Mouse (Mus musculus): Measurements from ENCODE around the gene Slc43a2. TPM values are rescaled to one million over a fixed set of nuclear protein-coding genes. Genes with fewer than 3 reads are reported as not detected.
A peak's percentile ranks its signal among the peaks of the same experiment; 100 is the strongest.

Gene Slc43a2
- polyA plus RNA-seq, 1 experiment, result 15.9 TPM

DNA sequence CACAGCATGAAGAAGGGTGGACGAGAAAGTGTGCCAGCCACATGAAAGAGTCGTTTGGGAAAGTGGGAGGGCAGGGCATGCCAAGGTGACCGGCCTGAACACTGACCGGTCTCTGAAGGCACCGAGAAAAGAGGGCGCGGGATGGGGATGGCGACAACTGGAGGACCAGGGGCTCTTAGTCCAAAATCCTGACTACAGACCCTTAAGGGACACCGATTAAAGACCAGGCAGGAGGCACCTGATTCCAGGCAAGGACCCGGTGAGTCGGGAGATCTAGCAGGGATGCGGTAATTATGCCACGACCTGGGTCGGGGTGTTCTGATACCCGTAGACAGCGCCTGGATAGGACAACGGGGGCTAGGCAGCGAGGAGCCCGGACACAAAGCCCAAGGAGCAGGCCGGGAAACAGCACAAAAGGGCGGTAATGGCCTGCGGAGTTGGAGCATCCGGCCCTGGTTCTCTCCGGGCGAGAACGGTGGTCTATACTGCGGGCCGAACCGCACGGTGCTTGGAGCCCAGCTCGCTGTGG, 585 bp upstream of the Slc43a2 start:
- TF ChIP-seq REST (IDR thresholded peaks at IDR 0.05; ENCODE audit: insufficient read depth, insufficient read length) (no peak), MYOG (IDR thresholded peaks at IDR 0.05; ENCODE audit: control insufficient read depth in 1 of 3, insufficient read depth in 1 of 3, insufficient read length in 2 of 3, low read depth in 2 of 3) (no peak), SRF (IDR thresholded peaks at IDR 0.05; ENCODE audit: control insufficient read depth, insufficient read length, low read depth) (no peak)
- Histone ChIP-seq H3K27me3 (ENCODE audit: control insufficient read depth, insufficient read depth, insufficient read length) (no peaks in the 10 kb centered on the region), H3K79me2 (ENCODE audit: control insufficient read depth, insufficient read depth) (no peaks in the 10 kb centered on the region), H3K4me2 (ENCODE audit: low read depth) (peak overlapping the region; percentile 100), H3ac (ENCODE audit: control insufficient read depth, insufficient read length) (peak overlapping the region; percentile 54), H3K36me3 (ENCODE audit: control insufficient read depth, insufficient read depth) (no peaks in the 10 kb centered on the region), H3K4me3 (peak overlapping the region; percentile 87)

GRCm38 (mm10) chr11:75532340-75533277, 1.1 kb downstream of the Slc43a2 start:
- H3K4me3 ChIP-seq, result peak overlapping the region; percentile 87
- no peaks in the 10 kb centered on the region for H3K79me2 ChIP-seq (ENCODE audit: control insufficient read depth, insufficient read depth)
- TF ChIP-seq POLR2A (IDR thresholded peaks at IDR 0.05; ENCODE audit: insufficient read length, low read depth) (no peak), CEBPB (IDR thresholded peaks at IDR 0.05; ENCODE audit: insufficient read depth, poor library complexity, severe bottlenecking) (no peak), E2F4 (IDR thresholded peaks at IDR 0.05; ENCODE audit: insufficient read depth) (no peak)
- no peak overlapping the region for H3ac ChIP-seq (ENCODE audit: control insufficient read depth, insufficient read length)
- no peaks in the 10 kb centered on the region for H3K27me3 ChIP-seq (ENCODE audit: control insufficient read depth, insufficient read depth, insufficient read length)
- peak overlapping the region; percentile 100 for H3K4me2 ChIP-seq (ENCODE audit: low read depth)
- no peaks in the 10 kb centered on the region for H3K36me3 ChIP-seq (ENCODE audit: control insufficient read depth, insufficient read depth)

GRCm38 (mm10) chr11:75533314-75534015, 2.0 kb downstream of the Slc43a2 start:
- H3K79me2 ChIP-seq (ENCODE audit: control insufficient read depth, insufficient read depth), result no peaks in the 10 kb centered on the region
- no peaks in the 10 kb centered on the region for H3K36me3 ChIP-seq (ENCODE audit: control insufficient read depth, insufficient read depth)
- H3K4me2 ChIP-seq (ENCODE audit: low read depth), result peak overlapping the region; percentile 100
- no peaks in the 10 kb centered on the region for H3K27me3 ChIP-seq (ENCODE audit: control insufficient read depth, insufficient read depth, insufficient read length)
- peak in 1 of 3 experiments; percentile 10 for TF ChIP-seq MYOG (IDR thresholded peaks at IDR 0.05; ENCODE audit: control insufficient read depth in 1 of 3, insufficient read depth in 1 of 3, insufficient read length in 2 of 3, low read depth in 2 of 3)
- TF ChIP-seq POLR2A (IDR thresholded peaks at IDR 0.05; ENCODE audit: insufficient read length, low read depth), result no peak
- H3K4me3 ChIP-seq, result peak overlapping the region; percentile 87
- no peak overlapping the region for H3ac ChIP-seq (ENCODE audit: control insufficient read depth, insufficient read length)

- Histone ChIP-seq H3K27me3 (ENCODE audit: control insufficient read depth, insufficient read depth, insufficient read length) (no peaks in the 10 kb centered on the region), H3K4me3 (no peak overlapping the region), H3ac (ENCODE audit: control insufficient read depth, insufficient read length) (no peak overlapping the region), H3K36me3 (ENCODE audit: control insufficient read depth, insufficient read depth) (no peaks in the 10 kb centered on the region), H3K79me2 (ENCODE audit: control insufficient read depth, insufficient read depth) (no peaks in the 10 kb centered on the region), H3K4me2 (ENCODE audit: low read depth) (peak overlapping the region; percentile 49)
- TF ChIP-seq E2F4 (IDR thresholded peaks at IDR 0.05; ENCODE audit: insufficient read depth) (no peak), MYOG (IDR thresholded peaks at IDR 0.05; ENCODE audit: control insufficient read depth in 1 of 3, insufficient read depth in 1 of 3, insufficient read length in 2 of 3, low read depth in 2 of 3) (no peak), TCF3 (IDR thresholded peaks at IDR 0.05; ENCODE audit: insufficient read length, low read depth) (no peak), CEBPB (IDR thresholded peaks at IDR 0.05; ENCODE audit: insufficient read depth, poor library complexity, severe bottlenecking) (no peak), TCF12 (IDR thresholded peaks at IDR 0.05; ENCODE audit: insufficient read depth, poor library complexity, severe bottlenecking) (no peak), SRF (IDR thresholded peaks at IDR 0.05; ENCODE audit: control insufficient read depth, insufficient read length, low read depth) (no peak), MYOD1 (IDR thresholded peaks at IDR 0.05; ENCODE audit: control insufficient read depth in 1 of 3, insufficient read length in 2 of 3, low read depth in 2 of 3) (no peak), USF1 (IDR thresholded peaks at IDR 0.05; ENCODE audit: low read depth) (no peak), MAX (IDR thresholded peaks at IDR 0.05; ENCODE audit: low read depth) (no peak), REST (IDR thresholded peaks at IDR 0.05; ENCODE audit: insufficient read depth, insufficient read length) (no peak), POLR2AphosphoS2 (IDR thresholded peaks at IDR 0.05; ENCODE audit: insufficient read length, low read depth) (no peak), POLR2A (IDR thresholded peaks at IDR 0.05; ENCODE audit: insufficient read length, low read depth) (no peak)
Observed at GRCm38 (mm10) chr11:75534286-75535033, 3.0 kb downstream of the Slc43a2 start.
